Mouse (Mus musculus) layer of hippocampus, adult 2 months (tissue): ENCODE results near the gene Gm10376. TPM values are rescaled to one million over a fixed set of nuclear protein-coding genes. Genes with fewer than 3 reads are reported as not detected.
"Not testable (repeated sequence)": the region's sequence is repeated elsewhere in the genome, so short reads cannot be mapped to it uniquely, and the experiment has no call there.

Source experiments
- DNase-seq, 2 experiments: peaks; one replicate each; pipeline ENCODE4 v3.0.0; 2022; ENCODE audit warnings: low spot score in 2 of 2
- H3K27ac ChIP-seq: fragments of 200-600 bp; 2 replicates; pipeline ENCODE4 v1.8.1; 2022
- H3K4me3 ChIP-seq: fragments of 200-600 bp; 2 replicates; pipeline ENCODE4 v1.8.1; 2022; ENCODE audit warnings: mild to moderate bottlenecking
- long read RNA-seq, 2 experiments: library from polyadenylated mRNA; stranded (forward); transcript quantifications; one replicate each; pipeline ENCODE4 v2.0.0; 2021; ENCODE audit warnings: borderline mapping rate in 2 of 2
- total RNA-seq, 2 experiments: library from RNA; stranded (reverse); gene quantifications; 2 replicates each; pipeline ENCODE4 v1.2.3; 2021

The Gm10376 gene
- total RNA-seq: not detected
- long read RNA-seq, experiment 1: 0 reads
- long read RNA-seq, experiment 2: 0 reads

GRCm38 (mm10) chr14:43015528-43015927 is at the start of gene Gm10376:
Gm10376 (minus strand) TSS chr14:43015628.
- not testable (repeated sequence) for DNase-seq, H3K4me3 ChIP-seq, H3K27ac ChIP-seq

GRCm38 (mm10) chr14:43060179-43060578 is 44.8 kb upstream of the Gm10376 start:
- H3K4me3 ChIP-seq, DNase-seq, H3K27ac ChIP-seq: not testable (repeated sequence)

DNA sequence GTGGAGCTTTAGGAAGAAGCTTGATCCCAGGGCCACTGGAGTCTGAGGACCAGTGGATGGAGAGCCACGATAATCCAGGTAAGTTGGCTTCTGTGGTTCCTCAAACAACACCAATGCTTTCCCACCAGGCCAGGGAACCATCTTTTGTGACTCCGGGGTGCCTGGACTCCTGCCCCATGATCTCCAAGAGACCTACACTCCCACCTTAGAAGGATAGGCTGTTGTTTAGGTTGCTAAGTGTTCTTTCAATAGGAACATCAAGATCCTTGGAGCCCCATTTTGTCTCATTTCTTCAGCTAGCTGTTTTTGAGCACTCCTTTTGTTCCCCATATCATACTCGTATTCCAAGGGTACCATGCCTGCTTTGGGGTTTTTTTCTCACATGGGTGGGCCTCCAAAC is 42.6 kb upstream of the Gm10376 start:
- DNase-seq, H3K27ac ChIP-seq, H3K4me3 ChIP-seq: not testable (repeated sequence)

- H3K27ac ChIP-seq, H3K4me3 ChIP-seq, DNase-seq: not testable (repeated sequence)
These were observed 21.9 kb downstream of the Gm10376 start, which contains the start of gene Gm8082 for GRCm38 (mm10) chr14:42993524-42993923. Gm8082 (minus strand) TSS chr14:42993624.

Other genes starting within 250 kb of the Gm10376 start
- gene Gm3015, start 246.8 kb downstream of the Gm10376 start, total RNA-seq: not detected
- not detected for gene Gm10377, start 217.6 kb downstream of the Gm10376 start, total RNA-seq
- not detected for gene Gm21977, start 162.2 kb downstream of the Gm10376 start, total RNA-seq
- not detected for gene Gm8082, start 22.0 kb downstream of the Gm10376 start, total RNA-seq
- gene Gm8094, start 61.0 kb upstream of the Gm10376 start, total RNA-seq: not detected
- gene Gm8104, start 85.0 kb upstream of the Gm10376 start, total RNA-seq: not detected
- gene Gm7233, start 164.2 kb upstream of the Gm10376 start, total RNA-seq: not detected
- not detected for gene Gm8122, start 219.7 kb upstream of the Gm10376 start, total RNA-seq
- gene Gm8126, start 243.0 kb upstream of the Gm10376 start, total RNA-seq: not detected